Mouse (Mus musculus) liver, embryonic 16.5 days (tissue): ENCODE data around the gene Mgat4a. TPM values are rescaled to one million over a fixed set of nuclear protein-coding genes. Genes with fewer than 3 reads are reported as not detected.

Experiments used
- ATAC-seq: fragments of 200-750 bp; cut with Nextera tagmentation; 2 replicates; pipeline ENCODE4 v1.8.0; 2017; ENCODE audit warnings: low read depth, mild to moderate bottlenecking, moderate number of reproducible peaks, moderate library complexity
- H3K27ac ChIP-seq: fragments of 300-500 bp; sonication (generic); 2 replicates; pipeline ENCODE4 v1.5.1; 2014; ENCODE audit warnings: mild to moderate bottlenecking, low read length
- H3K27me3 ChIP-seq: fragments of 300-500 bp; sonication (generic); 2 replicates; pipeline ENCODE4 v1.6.1; 2014; ENCODE audit warnings: low read depth, low read length, mixed read lengths; ENCODE audit not compliant: control insufficient read depth, insufficient read depth
- H3K36me3 ChIP-seq: fragments of 300-500 bp; sonication (generic); 2 replicates; pipeline ENCODE4 v1.6.1; 2014; ENCODE audit warnings: mild to moderate bottlenecking; ENCODE audit not compliant: control insufficient read depth, insufficient read depth
- H3K4me1 ChIP-seq: fragments of 300-500 bp; sonication (generic); 2 replicates; pipeline ENCODE4 v1.6.1; 2014; ENCODE audit warnings: low read depth, low read length, mixed read lengths; ENCODE audit not compliant: control insufficient read depth
- H3K4me2 ChIP-seq: fragments of 300-500 bp; sonication (generic); 2 replicates; pipeline ENCODE4 v1.6.1; 2014; ENCODE audit warnings: low read depth, low read length, mixed read lengths
- H3K4me3 ChIP-seq: fragments of 300-500 bp; sonication (generic); 2 replicates; pipeline ENCODE4 v1.5.1; 2014; ENCODE audit warnings: low read depth, mild to moderate bottlenecking, low read length
- H3K9ac ChIP-seq: fragments of 300-500 bp; sonication (generic); 2 replicates; pipeline ENCODE4 v1.6.1; 2014; ENCODE audit warnings: low read depth, low read length
- H3K9me3 ChIP-seq: fragments of 300-500 bp; sonication (generic); replicated peaks from 2 replicates; pipeline ENCODE4 v1.6.1; 2016; ENCODE audit warnings: low read length; ENCODE audit not compliant: control insufficient read depth
- WGBS: fragments of 180-500 bp; shearing (Covaris S2); extraction: QIAGEN DNeasy Blood & Tissue Kit; methylation state at CpG from one replicate; pipeline ENCODE4 v1.1.7; 2014; ENCODE audit not compliant: insufficient replicate concordance; 5-methylcytosine and 5-hydroxymethylcytosine counted together
- polyA plus RNA-seq: library from polyadenylated mRNA; unstranded; fragments of >200 nt; fragmentation: Nextera tagmentation; extraction: Ambion mirVana; gene quantifications from 2 replicates; pipeline ENCODE4 v1.2.1, GENCODE M21; 2015

Gene Mgat4a
- polyA plus RNA-seq, 1 experiment from 2014 or later: 0.86 TPM

- ATAC-seq: no peak
- Histone ChIP-seq H3K27ac (no peak overlapping the region), H3K9ac (no peak overlapping the region), H3K36me3 (no peaks in the 10 kb centered on the region), H3K9me3 (no peaks in the 10 kb centered on the region), H3K4me2 (no peak overlapping the region), H3K4me3 (no peak overlapping the region), H3K27me3 (no peaks in the 10 kb centered on the region), H3K4me1 (no peaks in the 10 kb centered on the region; the same call in 1 of the 2 replicates)
- 78% methylated on average over 3 of the region's 3 CpGs for WGBS
Measured at GRCm38 (mm10) chr1:37495104-37495503, 45.7 kb downstream of the Mgat4a start.

- Histone ChIP-seq H3K4me2 (0 out of 2 replicates have a peak overlapping the region, but pooled peaks have one; percentile 12), H3K36me3 (no peaks in the 10 kb centered on the region), H3K9ac (no peak overlapping the region), H3K27me3 (no peaks in the 10 kb centered on the region), H3K9me3 (no peaks in the 10 kb centered on the region), H3K4me1 (no peaks in the 10 kb centered on the region; the same call in 1 of the 2 replicates), H3K4me3 (no peak overlapping the region), H3K27ac (peak overlapping the region; percentile 25; the same call in 1 of the 2 replicates)
- ATAC-seq: peak; percentile 27; the same call in 1 of the 2 replicates
- 17% methylated on average over 7 of the region's 7 CpGs for WGBS
Measured at GRCm38 (mm10) chr1:37491672-37492071, 49.1 kb downstream of the Mgat4a start.

- H3K36me3 ChIP-seq: no peaks in the 10 kb centered on the region
- H3K9me3 ChIP-seq: no peaks in the 10 kb centered on the region
- WGBS: 72% methylated on average over 5 of the region's 5 CpGs
- no peak overlapping the region for H3K4me2 ChIP-seq
- no peaks in the 10 kb centered on the region for H3K27me3 ChIP-seq
- ATAC-seq: no peak
- H3K4me1 ChIP-seq: no peaks in the 10 kb centered on the region; the same call in 1 of the 2 replicates
- H3K9ac ChIP-seq: no peak overlapping the region
- no peak overlapping the region for H3K4me3 ChIP-seq
- H3K27ac ChIP-seq: no peak overlapping the region
Measured at GRCm38 (mm10) chr1:37490691-37491212, 50.1 kb downstream of the Mgat4a start.

- Histone ChIP-seq H3K27ac (no peak overlapping the region), H3K27me3 (no peaks in the 10 kb centered on the region), H3K4me2 (no peak overlapping the region), H3K9ac (no peak overlapping the region), H3K36me3 (no peaks in the 10 kb centered on the region), H3K4me1 (no peaks in the 10 kb centered on the region; the same call in 1 of the 2 replicates), H3K4me3 (no peak overlapping the region), H3K9me3 (no peaks in the 10 kb centered on the region)
- ATAC-seq: no peak
- WGBS: 63% methylated on average over 12 of the region's 12 CpGs
Measured at GRCm38 (mm10) chr1:37488531-37488930, 52.3 kb downstream of the Mgat4a start.

- WGBS: 45% methylated on average over 3 of the region's 3 CpGs
Measured at GRCm38 (mm10) chr1:37486994-37487393, 53.8 kb downstream of the Mgat4a start.

GRCm38 (mm10) chr1:37486439-37486838, 54.4 kb downstream of the Mgat4a start:
- no peak overlapping the region for H3K4me2 ChIP-seq
- 74% methylated on average over 1 of the region's 1 CpGs for WGBS
- H3K27me3 ChIP-seq: no peaks in the 10 kb centered on the region
- H3K9ac ChIP-seq: no peak overlapping the region
- no peaks in the 10 kb centered on the region for H3K9me3 ChIP-seq
- H3K36me3 ChIP-seq: no peaks in the 10 kb centered on the region
- peaks cover 2% of the 10 kb centered on the region; the same call in 1 of the 2 replicates for H3K4me1 ChIP-seq
- H3K4me3 ChIP-seq: no peak overlapping the region
- 0 out of 2 replicates have a peak overlapping the region, but pooled peaks have one; percentile 29 for H3K27ac ChIP-seq
- ATAC-seq: no peak

More at GRCm38 (mm10) chr1:37486994-37487393, 53.8 kb downstream of the Mgat4a start:
- no peak for ATAC-seq
- Histone ChIP-seq H3K4me1 (no peaks in the 10 kb centered on the region; the same call in 1 of the 2 replicates), H3K27me3 (no peaks in the 10 kb centered on the region), H3K4me3 (no peak overlapping the region), H3K9me3 (no peaks in the 10 kb centered on the region), H3K9ac (no peak overlapping the region), H3K4me2 (no peak overlapping the region), H3K27ac (no peak overlapping the region), H3K36me3 (no peaks in the 10 kb centered on the region)

- Histone ChIP-seq H3K4me1 (peaks cover 11% of the 10 kb centered on the region), H3K36me3 (no peaks in the 10 kb centered on the region), H3K27ac (no peak overlapping the region), H3K27me3 (no peaks in the 10 kb centered on the region), H3K4me3 (no peak overlapping the region), H3K9me3 (no peaks in the 10 kb centered on the region), H3K4me2 (no peak overlapping the region), H3K9ac (no peak overlapping the region)
- WGBS: 59% methylated on average over 4 of the region's 4 CpGs
- no peak; the same call in 1 of the 2 replicates for ATAC-seq
Measured at GRCm38 (mm10) chr1:37484612-37485011, 56.2 kb downstream of the Mgat4a start.

GRCm38 (mm10) chr1:37481331-37481730, 59.5 kb downstream of the Mgat4a start:
- no peak overlapping the region for H3K4me2 ChIP-seq
- H3K4me1 ChIP-seq: peaks cover 36% of the 10 kb centered on the region
- no peaks in the 10 kb centered on the region for H3K36me3 ChIP-seq
- no peak overlapping the region for H3K27ac ChIP-seq
- H3K9me3 ChIP-seq: no peaks in the 10 kb centered on the region
- no peaks in the 10 kb centered on the region for H3K27me3 ChIP-seq
- H3K4me3 ChIP-seq: no peak overlapping the region
- ATAC-seq: no peak
- WGBS: 45% methylated on average over 2 of the region's 2 CpGs
- no peak overlapping the region for H3K9ac ChIP-seq

GRCm38 (mm10) chr1:37480731-37481130, 60.1 kb downstream of the Mgat4a start:
- H3K27ac ChIP-seq: no peak overlapping the region
- WGBS: 61% methylated on average over 6 of the region's 6 CpGs
- no peak for ATAC-seq
- H3K4me2 ChIP-seq: no peak overlapping the region
- H3K27me3 ChIP-seq: no peaks in the 10 kb centered on the region
- no peaks in the 10 kb centered on the region for H3K9me3 ChIP-seq
- H3K9ac ChIP-seq: no peak overlapping the region
- H3K4me1 ChIP-seq: peaks cover 36% of the 10 kb centered on the region
- H3K36me3 ChIP-seq: no peaks in the 10 kb centered on the region
- H3K4me3 ChIP-seq: no peak overlapping the region
